Mouse (Mus musculus) hindbrain, embryonic 16.5 days (tissue): ENCODE measurements around the gene Mvp. TPM values are rescaled to one million over a fixed set of nuclear protein-coding genes. Genes with fewer than 3 reads are reported as not detected.

ENCODE experiments used
- ATAC-seq: fragments of 200-750 bp; cut with Nextera tagmentation; 2 replicates; pipeline ENCODE4 v1.8.0; 2017; ENCODE audit warnings: moderate TSS enrichment, moderate library complexity
- H3K27ac ChIP-seq: fragments of 300-500 bp; sonication (generic); 2 replicates; pipeline ENCODE4 v1.5.1; 2014; ENCODE audit warnings: low read depth, mild to moderate bottlenecking, control low read depth, low read length, moderate library complexity
- H3K27me3 ChIP-seq: fragments of 300-500 bp; sonication (generic); replicated peaks from 2 replicates; pipeline ENCODE4 v1.6.1; 2014; ENCODE audit warnings: low read length; ENCODE audit not compliant: control insufficient read depth, insufficient read depth
- H3K36me3 ChIP-seq: fragments of 300-500 bp; sonication (generic); 2 replicates; pipeline ENCODE4 v1.6.1; 2014; ENCODE audit warnings: mild to moderate bottlenecking, low read length, moderate library complexity, mixed read lengths; ENCODE audit not compliant: control insufficient read depth, insufficient read depth
- H3K4me1 ChIP-seq: fragments of 300-500 bp; sonication (generic); 2 replicates; pipeline ENCODE4 v1.6.1; 2014; ENCODE audit warnings: low read depth, low read length; ENCODE audit not compliant: control insufficient read depth, insufficient read depth
- H3K4me2 ChIP-seq: fragments of 300-500 bp; sonication (generic); 2 replicates; pipeline ENCODE4 v1.6.1; 2014; ENCODE audit warnings: mild to moderate bottlenecking, low read length, control low read depth, moderate library complexity
- H3K4me3 ChIP-seq: fragments of 300-500 bp; sonication (generic); 2 replicates; pipeline ENCODE4 v1.5.1; 2014; ENCODE audit warnings: mild to moderate bottlenecking, low read length, control low read depth, moderate library complexity
- H3K9ac ChIP-seq: fragments of 300-500 bp; sonication (generic); 2 replicates; pipeline ENCODE4 v1.6.1; 2014; ENCODE audit warnings: low read depth, mild to moderate bottlenecking, control low read depth, low read length, moderate library complexity
- H3K9me3 ChIP-seq: fragments of 300-500 bp; sonication (generic); 2 replicates; pipeline ENCODE4 v1.6.1; 2014; ENCODE audit warnings: mild to moderate bottlenecking, low read length, moderate library complexity; ENCODE audit not compliant: control insufficient read depth
- WGBS: fragments of 180-500 bp; shearing (Covaris S2); extraction: QIAGEN DNeasy Blood & Tissue Kit; methylation state at CpG from one replicate; pipeline ENCODE4 v1.1.7; 2014; 5-methylcytosine and 5-hydroxymethylcytosine counted together
- polyA plus RNA-seq: library from polyadenylated mRNA; unstranded; fragments of >200 nt; fragmentation: Nextera tagmentation; extraction: Ambion mirVana; gene quantifications from 2 replicates; pipeline ENCODE4 v1.2.1, GENCODE M21; 2015

The Mvp gene
- polyA plus RNA-seq, 1 experiment from 2014 or later, result 3.9 TPM

DNA sequence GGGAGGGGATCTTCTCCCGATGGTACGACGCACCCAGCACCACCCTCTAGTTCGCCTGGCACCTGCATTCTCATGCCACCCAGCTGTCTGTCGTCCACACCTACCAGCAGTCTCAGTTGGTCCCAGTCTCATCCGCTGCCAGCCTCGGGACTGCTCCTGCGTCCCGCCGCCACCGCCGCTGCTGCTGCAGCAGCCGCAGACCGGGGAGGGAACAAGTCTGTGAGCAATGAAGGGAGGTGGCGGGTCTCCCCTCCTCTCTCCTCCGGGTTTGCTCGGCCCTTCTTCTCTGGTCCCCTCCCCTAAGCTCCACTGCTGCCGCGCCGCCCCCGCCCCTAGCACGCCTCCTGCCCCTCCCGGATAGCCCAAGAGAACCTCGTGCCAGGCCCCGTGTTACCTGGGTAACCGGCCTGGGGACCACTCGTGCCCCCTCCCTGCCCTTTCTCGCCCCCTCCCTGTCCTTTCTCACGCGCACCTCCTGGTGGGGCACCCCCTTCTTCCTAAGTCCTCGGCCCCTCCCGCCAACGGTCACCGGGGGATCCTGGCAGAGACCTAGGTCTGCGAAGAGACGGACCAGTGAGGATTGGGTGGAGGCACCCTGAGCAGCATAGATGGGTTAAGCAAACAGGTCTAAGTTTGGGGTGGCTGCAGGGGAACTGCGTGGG lies 6.6 kb upstream of the Mvp start, which contains the start of the genes Gm42742 and Prrt2:
Gm42742 (minus strand) TSS at position 197 of the 662 bp plus-strand sequence.
Prrt2 (minus strand) TSS at position 311 of the 662 bp plus-strand sequence.
- H3K9ac ChIP-seq, result peak within 1 kb of the TSS; percentile 83
- peak within 1 kb of the TSS; percentile 89 for H3K27ac ChIP-seq
- peak within 1 kb of the TSS; percentile 59 for H3K4me3 ChIP-seq
- H3K9me3 ChIP-seq, result no peaks in the 10 kb centered on the region
- WGBS, result 1% methylated on average over 36 of the region's 37 CpGs
- H3K36me3 ChIP-seq, result peaks cover 14% of the 10 kb centered on the region; the same call in 1 of the 2 replicates
- peak; percentile 25 for ATAC-seq
- H3K4me1 ChIP-seq, result peaks cover 62% of the 10 kb centered on the region
- peak within 1 kb of the TSS; percentile 91 for H3K4me2 ChIP-seq
- no peaks in the 10 kb centered on the region for H3K27me3 ChIP-seq

GRCm38 (mm10) chr7:127020491-127020890 lies 6.1 kb upstream of the Mvp start:
- Histone ChIP-seq H3K4me3 (peak overlapping the region; percentile 59), H3K4me1 (peaks cover 67% of the 10 kb centered on the region), H3K36me3 (peaks cover 14% of the 10 kb centered on the region; the same call in 1 of the 2 replicates), H3K27ac (peak overlapping the region; percentile 89), H3K27me3 (no peaks in the 10 kb centered on the region), H3K9me3 (no peaks in the 10 kb centered on the region), H3K4me2 (peak overlapping the region; percentile 91), H3K9ac (peak overlapping the region; percentile 83)
- ATAC-seq, result no peak
- 22% methylated on average over 5 of the region's 5 CpGs for WGBS

DNA sequence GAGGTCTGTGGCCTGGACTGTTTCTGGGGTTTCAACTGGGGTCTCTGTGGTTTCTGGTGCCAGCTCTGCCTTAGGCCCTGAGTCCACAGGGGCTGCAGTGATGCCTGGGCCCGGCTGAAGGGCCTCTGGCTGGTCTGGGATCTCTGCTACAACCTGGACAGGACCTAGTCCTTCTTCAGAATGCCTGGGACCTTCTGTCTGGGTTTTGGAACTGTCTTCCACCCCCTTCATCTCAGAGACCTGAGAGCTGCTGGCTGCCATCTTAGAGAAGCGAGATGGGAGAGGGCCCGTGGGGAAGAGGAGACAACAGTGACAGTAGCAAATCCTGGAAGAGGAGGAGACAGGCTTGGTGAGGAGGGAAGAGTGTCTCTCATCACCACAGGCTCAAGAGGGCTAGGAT lies 5.6 kb upstream of the Mvp start:
- Histone ChIP-seq H3K27ac (peak overlapping the region; percentile 21; the same call in 1 of the 2 replicates), H3K9me3 (no peaks in the 10 kb centered on the region), H3K36me3 (peaks cover 14% of the 10 kb centered on the region), H3K4me1 (peaks cover 67% of the 10 kb centered on the region), H3K4me3 (peak overlapping the region; percentile 59), H3K9ac (peak overlapping the region; percentile 83), H3K4me2 (peak overlapping the region; percentile 91), H3K27me3 (no peaks in the 10 kb centered on the region)
- ATAC-seq, result no peak
- WGBS, result 44% methylated on average over 3 of the region's 3 CpGs

DNA sequence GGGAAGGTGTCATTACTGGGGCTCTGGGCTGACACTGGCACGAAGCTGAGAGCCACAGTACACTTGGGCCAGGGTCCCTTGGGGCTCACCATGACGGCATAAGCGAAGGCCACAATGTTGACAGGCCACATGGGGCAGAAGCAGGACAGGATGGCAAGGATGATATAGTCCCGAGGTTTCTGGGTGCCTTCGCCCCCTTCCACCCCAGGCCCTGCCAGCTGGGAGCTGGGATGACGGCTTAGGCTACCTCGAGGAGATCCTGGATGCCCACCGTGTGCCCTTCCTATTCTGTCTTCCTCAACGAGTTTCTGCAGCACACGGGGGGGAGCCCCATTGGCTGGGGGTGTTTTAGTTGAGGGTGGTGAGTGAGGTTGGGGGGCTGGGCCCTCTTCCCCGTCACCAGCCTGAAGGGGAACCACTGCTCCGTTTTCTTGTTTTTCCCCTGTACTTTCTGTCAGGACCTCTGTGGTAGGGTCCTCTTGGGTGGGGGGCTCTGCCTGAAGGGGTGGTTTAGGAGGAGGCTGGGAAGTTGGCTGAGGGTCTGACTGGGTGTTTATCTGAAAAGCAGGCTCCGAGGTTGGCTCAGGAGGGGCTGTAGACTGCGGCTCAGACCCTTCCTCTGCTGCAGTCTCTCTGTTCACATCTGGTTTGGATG lies 5.0 kb upstream of the Mvp start:
- Histone ChIP-seq H3K4me2 (peak overlapping the region; percentile 91), H3K9me3 (no peaks in the 10 kb centered on the region), H3K9ac (peak overlapping the region; percentile 83), H3K27ac (peak overlapping the region; percentile 21; the same call in 1 of the 2 replicates), H3K36me3 (peaks cover 14% of the 10 kb centered on the region), H3K4me3 (peak overlapping the region; percentile 59), H3K27me3 (no peaks in the 10 kb centered on the region), H3K4me1 (peaks cover 64% of the 10 kb centered on the region)
- 80% methylated on average over 14 of the region's 14 CpGs for WGBS
- ATAC-seq, result no peak

- Histone ChIP-seq H3K4me2 (peak overlapping the region; percentile 91), H3K4me3 (no peak overlapping the region), H3K4me1 (peaks cover 61% of the 10 kb centered on the region), H3K9ac (peak overlapping the region; percentile 12), H3K9me3 (no peaks in the 10 kb centered on the region), H3K27me3 (no peaks in the 10 kb centered on the region), H3K36me3 (peaks cover 14% of the 10 kb centered on the region), H3K27ac (no peak overlapping the region)
- WGBS, result 86% methylated on average over 15 of the region's 15 CpGs
- no peak for ATAC-seq
Measured at GRCm38 (mm10) chr7:127018416-127019305, 4.2 kb upstream of the Mvp start.

DNA sequence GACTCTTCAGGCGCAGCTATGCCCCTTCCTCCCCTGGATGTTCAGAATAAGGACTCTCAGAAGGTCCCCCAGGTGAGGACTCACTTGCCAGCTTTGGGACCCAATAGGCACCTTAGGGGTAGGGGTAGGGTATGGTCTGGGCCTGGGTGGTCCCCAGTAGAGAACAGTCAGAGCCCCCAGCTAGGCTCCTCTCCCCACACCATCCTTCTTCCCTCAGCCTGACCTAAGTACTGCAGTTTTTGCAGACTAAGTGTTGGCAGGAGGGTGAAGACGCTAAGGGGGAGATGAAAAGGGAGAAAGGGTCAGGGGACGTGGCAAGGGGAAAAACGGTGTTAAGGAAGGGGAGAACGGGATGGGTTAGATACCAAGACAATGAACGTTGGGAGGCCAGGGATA lies 3.5 kb upstream of the Mvp start:
- Histone ChIP-seq H3K9ac (peak overlapping the region; percentile 39), H3K4me1 (peaks cover 54% of the 10 kb centered on the region), H3K36me3 (peaks cover 8% of the 10 kb centered on the region), H3K27me3 (no peaks in the 10 kb centered on the region), H3K4me3 (no peak overlapping the region), H3K4me2 (peak overlapping the region; percentile 33), H3K27ac (peak overlapping the region; percentile 49; the same call in 1 of the 2 replicates), H3K9me3 (no peaks in the 10 kb centered on the region)
- 56% methylated on average over 6 of the region's 6 CpGs for whole genome bisulfite sequencing
- no peak for ATAC-seq

- peak within 1 kb of the TSS; percentile 87 for H3K9ac ChIP-seq
- 2% methylated on average over 39 of the region's 39 CpGs for WGBS
- peak within 1 kb of the TSS; percentile 83 for H3K4me2 ChIP-seq
- H3K27ac ChIP-seq, result peak within 1 kb of the TSS; percentile 96
- peaks cover 2% of the 10 kb centered on the region for H3K36me3 ChIP-seq
- H3K27me3 ChIP-seq, result no peaks in the 10 kb centered on the region
- no peaks in the 10 kb centered on the region for H3K9me3 ChIP-seq
- peaks cover 52% of the 10 kb centered on the region for H3K4me1 ChIP-seq
- peak within 1 kb of the TSS; percentile 64 for H3K4me3 ChIP-seq
- peak; percentile 81 for ATAC-seq
Measured at GRCm38 (mm10) chr7:127016971-127017949, 2.8 kb upstream of the Mvp start, which contains the start of gene Pagr1a. Pagr1a (minus strand) TSS chr7:127017352.

- no peaks in the 10 kb centered on the region for H3K9me3 ChIP-seq
- H3K27ac ChIP-seq, result peak overlapping the region; percentile 96
- no peaks in the 10 kb centered on the region for H3K27me3 ChIP-seq
- H3K4me1 ChIP-seq, result peaks cover 51% of the 10 kb centered on the region
- WGBS, result under 1% methylated on average over 20 of the region's 22 CpGs
- peak overlapping the region; percentile 87 for H3K9ac ChIP-seq
- peak; percentile 38 for ATAC-seq
- peak overlapping the region; percentile 64 for H3K4me3 ChIP-seq
- H3K4me2 ChIP-seq, result peak overlapping the region; percentile 83
- no peaks in the 10 kb centered on the region; the same call in 1 of the 2 replicates for H3K36me3 ChIP-seq
Measured at GRCm38 (mm10) chr7:127016486-127016938, 2.1 kb upstream of the Mvp start.
